ENCODE assay signal across 27 mouse cellular contexts in genomic region chr4:149477078-149477477, GRCm38 (mm10). TPM values are rescaled to one million over a fixed set of nuclear protein-coding genes. Genes with fewer than 3 reads are reported as not detected.
DNase-seq lines count a peak whose midpoint lies in the region; ATAC-seq and TF ChIP-seq lines count a peak whose summit lies in the region.
"Had no signal": no experiment of that assay in that cellular context is flagged by ENCODE, and none has a peak within 500 bp of the region (broad histone marks: within the 10 kb centered on the region; RNA-seq: fewer than 3 reads in every experiment).

Gene Tmem274 (plus strand): TSS chr4:149477378.

- H3K4me3 ChIP-seq in embryonic facial prominence, embryonic 14.5 days (ENCODE audit: low read depth, low read length) = no peak within 1 kb of the TSS
- H3K4me3 ChIP-seq in embryonic facial prominence, embryonic 10.5 days = no peak within 1 kb of the TSS
- H3K4me3 ChIP-seq in hindbrain, embryonic 11.5 days (ENCODE audit: low read depth, low read length) = no peak within 1 kb of the TSS
- H3K4me3 ChIP-seq in hindbrain, embryonic 13.5 days = no peak within 1 kb of the TSS
- no peak within 1 kb of the TSS for H3K4me3 ChIP-seq in kidney, postnatal 0 days (replicated peaks; ENCODE audit: low read depth, low read length)
- H3K4me3 ChIP-seq: embryonic facial prominence, embryonic 12.5 days; embryonic facial prominence, embryonic 15.5 days; erythroblast, embryonic 14.5 days; forebrain, embryonic 10.5 days; forebrain, embryonic 12.5 days had no signal

- no peak within 1 kb of the TSS for H3K9ac ChIP-seq in embryonic facial prominence, embryonic 14.5 days (ENCODE audit: low read depth, low read length)
- no peak within 1 kb of the TSS for H3K9ac ChIP-seq in hindbrain, embryonic 11.5 days (ENCODE audit: low read depth, low read length)
- no peak within 1 kb of the TSS for H3K9ac ChIP-seq in hindbrain, embryonic 13.5 days
- no peak within 1 kb of the TSS for H3K9ac ChIP-seq in kidney, postnatal 0 days (ENCODE audit: low read depth, low read length)
- H3K9ac ChIP-seq: embryonic facial prominence, embryonic 12.5 days; embryonic facial prominence, embryonic 15.5 days; forebrain, embryonic 12.5 days had no signal

- H3K36me3 ChIP-seq in embryonic facial prominence, embryonic 14.5 days (ENCODE audit: control insufficient read depth, insufficient read depth, low read length) = peaks cover 14% of the 10 kb centered on the region; the same call in 1 of the 2 replicates
- H3K36me3 ChIP-seq in embryonic facial prominence, embryonic 10.5 days (replicated peaks) = peaks cover 29% of the 10 kb centered on the region
- no peaks in the 10 kb centered on the region; the same call in 1 of the 2 replicates for H3K36me3 ChIP-seq in hindbrain, embryonic 11.5 days (ENCODE audit: control insufficient read depth, insufficient read depth, low read length)
- H3K36me3 ChIP-seq in hindbrain, embryonic 13.5 days = peaks cover 21% of the 10 kb centered on the region
- H3K36me3 ChIP-seq in kidney, postnatal 0 days (ENCODE audit: insufficient read depth, low read length) = 0 out of 2 replicates have a peak, but pooled peaks cover 7% of the 10 kb centered on the region

- H3K4me2 ChIP-seq in embryonic facial prominence, embryonic 14.5 days (ENCODE audit: low read depth, low read length) = no peak within 1 kb of the TSS
- H3K4me2 ChIP-seq in hindbrain, embryonic 11.5 days (replicated peaks; ENCODE audit: low read depth, low read length) = no peak within 1 kb of the TSS
- no peak within 1 kb of the TSS for H3K4me2 ChIP-seq in hindbrain, embryonic 13.5 days
- H3K4me2 ChIP-seq in kidney, postnatal 0 days (ENCODE audit: low read length) = no peak within 1 kb of the TSS
- H3K4me2 ChIP-seq: embryonic facial prominence, embryonic 12.5 days; embryonic facial prominence, embryonic 15.5 days; forebrain, embryonic 12.5 days had no signal

- peak; percentile 16; the same call in 1 of the 2 replicates for ATAC-seq in embryonic facial prominence, embryonic 14.5 days (ENCODE audit: low read depth)
- ATAC-seq in hindbrain, embryonic 11.5 days (ENCODE audit: low FRiP score) = no peak
- ATAC-seq in hindbrain, embryonic 13.5 days (ENCODE audit: low FRiP score) = no peak
- ATAC-seq in kidney, postnatal 0 days (replicated peaks; ENCODE audit: low FRiP score, low read depth) = no peak
- ATAC-seq: CD4-positive, CD25-positive, alpha-beta regulatory T cell, adult 4 months; forebrain, embryonic 14.5 days; forebrain, embryonic 16.5 days had no signal

- WGBS in embryonic facial prominence, embryonic 14.5 days = 78% methylated on average over 11 of the region's 11 CpGs
- WGBS in embryonic facial prominence, embryonic 10.5 days = 78% methylated on average over 11 of the region's 11 CpGs
- 91% methylated on average over 11 of the region's 11 CpGs for WGBS in hindbrain, embryonic 11.5 days
- WGBS in hindbrain, embryonic 13.5 days = 86% methylated on average over 11 of the region's 11 CpGs
- 74% methylated on average over 11 of the region's 11 CpGs for WGBS in kidney, postnatal 0 days

- no peaks in the 10 kb centered on the region for H3K4me1 ChIP-seq in embryonic facial prominence, embryonic 14.5 days (ENCODE audit: control insufficient read depth, insufficient read depth, low read length)
- H3K4me1 ChIP-seq in embryonic facial prominence, embryonic 10.5 days = no peaks in the 10 kb centered on the region
- H3K4me1 ChIP-seq in hindbrain, embryonic 11.5 days (replicated peaks; ENCODE audit: control insufficient read depth, insufficient read depth, low read length) = no peaks in the 10 kb centered on the region
- no peaks in the 10 kb centered on the region for H3K4me1 ChIP-seq in hindbrain, embryonic 13.5 days (replicated peaks)
- H3K4me1 ChIP-seq in kidney, postnatal 0 days (replicated peaks; ENCODE audit: insufficient read depth, low read length) = no peaks in the 10 kb centered on the region
- H3K4me1 ChIP-seq: embryonic facial prominence, embryonic 12.5 days; embryonic facial prominence, embryonic 15.5 days; forebrain, embryonic 10.5 days; forebrain, embryonic 12.5 days had no signal

- no peak for TF ChIP-seq CTCF in kidney, postnatal 0 days (IDR thresholded peaks at IDR 0.05; ENCODE audit: low read depth)

- H3K27me3 ChIP-seq in embryonic facial prominence, embryonic 14.5 days (replicated peaks; ENCODE audit: control insufficient read depth, insufficient read depth, low read length) = no peaks in the 10 kb centered on the region
- H3K27me3 ChIP-seq in embryonic facial prominence, embryonic 10.5 days (replicated peaks; ENCODE audit: low read depth, poor library complexity, severe bottlenecking) = no peaks in the 10 kb centered on the region
- no peaks in the 10 kb centered on the region for H3K27me3 ChIP-seq in hindbrain, embryonic 11.5 days (ENCODE audit: control insufficient read depth, insufficient read depth, low read length)
- no peaks in the 10 kb centered on the region for H3K27me3 ChIP-seq in hindbrain, embryonic 13.5 days
- no peaks in the 10 kb centered on the region for H3K27me3 ChIP-seq in kidney, postnatal 0 days (ENCODE audit: insufficient read depth, low read length)
- H3K27me3 ChIP-seq: CH12.LX; embryonic facial prominence, embryonic 12.5 days; embryonic facial prominence, embryonic 15.5 days; forebrain, embryonic 12.5 days had no signal

- H3K27ac ChIP-seq in embryonic facial prominence, embryonic 14.5 days (replicated peaks; ENCODE audit: low read depth, low read length) = no peak within 1 kb of the TSS
- no peak within 1 kb of the TSS for H3K27ac ChIP-seq in embryonic facial prominence, embryonic 10.5 days (replicated peaks)
- 0 out of 2 replicates have a peak within 1 kb of the TSS, but pooled peaks have one; percentile 3 for H3K27ac ChIP-seq in hindbrain, embryonic 11.5 days (ENCODE audit: low read depth, low read length)
- no peak within 1 kb of the TSS for H3K27ac ChIP-seq in hindbrain, embryonic 13.5 days
- no peak within 1 kb of the TSS for H3K27ac ChIP-seq in kidney, postnatal 0 days
- H3K27ac ChIP-seq: embryonic facial prominence, embryonic 12.5 days; embryonic facial prominence, embryonic 15.5 days; forebrain, embryonic 10.5 days; forebrain, embryonic 12.5 days had no signal

- no peak for DNase-seq in embryonic facial prominence, embryonic 14.5 days (ENCODE audit: low spot score)
- no peak for DNase-seq in embryonic facial prominence, embryonic 10.5 days (ENCODE audit: low spot score)
- DNase-seq in hindbrain, embryonic 11.5 days (ENCODE audit: low spot score) = no peak
- DNase-seq in kidney, postnatal 0 days (ENCODE audit: low spot score) = peak; percentile 4
- no peak for DNase-seq in kidney, postnatal 25 days
- DNase-seq: adrenal gland, adult 2 months; adrenal gland, postnatal 10 days; adrenal gland, postnatal 25 days; B cell, adult 2 months; cerebellum, adult 11 months; cerebellum, adult 18-20 months; cerebellum, adult 8-10 months; cerebellum, adult 9-11 months; cerebellum, postnatal 14 days; cerebellum, postnatal 36 days; embryo, embryonic 11 days had no signal

- H3K9me3 ChIP-seq in embryonic facial prominence, embryonic 14.5 days (ENCODE audit: control insufficient read depth, low read length) = no peaks in the 10 kb centered on the region
- no peaks in the 10 kb centered on the region; the same call in 1 of the 2 replicates for H3K9me3 ChIP-seq in embryonic facial prominence, embryonic 10.5 days
- H3K9me3 ChIP-seq in hindbrain, embryonic 11.5 days (ENCODE audit: control insufficient read depth, low read length) = no peaks in the 10 kb centered on the region
- no peaks in the 10 kb centered on the region for H3K9me3 ChIP-seq in hindbrain, embryonic 13.5 days
- no peaks in the 10 kb centered on the region for H3K9me3 ChIP-seq in kidney, postnatal 0 days (replicated peaks; ENCODE audit: low read length)
- H3K9me3 ChIP-seq: embryonic facial prominence, embryonic 12.5 days; embryonic facial prominence, embryonic 15.5 days; forebrain, embryonic 10.5 days; forebrain, embryonic 12.5 days had no signal

RNA-seq across cellular contexts. Expression of gene Tmem274, which starts in this region (rescaled TPM):
- not detected in 2 replicates for polyA plus RNA-seq in embryonic facial prominence, embryonic 14.5 days (2014; fragmentation: Nextera tagmentation; extraction: Ambion mirVana)
- polyA plus RNA-seq in embryonic facial prominence, embryonic 10.5 days (2016; fragmentation: Nextera tagmentation; extraction: Ambion mirVana) = 0.26 and 0.77 TPM in 2 replicates
- not detected in 2 replicates for polyA plus RNA-seq in hindbrain, embryonic 11.5 days (2014; fragmentation: Nextera tagmentation; extraction: Ambion mirVana)
- 0.69 TPM in 1 of 2 replicates, not detected in the other for polyA plus RNA-seq in hindbrain, embryonic 13.5 days (2015; fragmentation: Nextera tagmentation; extraction: Ambion mirVana)
- polyA plus RNA-seq in kidney, postnatal 0 days (2015; fragmentation: Nextera tagmentation; extraction: Ambion mirVana) = not detected in 2 replicates
- polyA plus RNA-seq: adrenal gland, adult 2 months; brain, embryonic 14.5 days; erythroblast, embryonic 14.5 days; forebrain, embryonic 14.5 days; forebrain, embryonic 16.5 days had no signal

Comparison
In these comparisons a context has a peak if more than half of its experiments do, and no peak if none do; other contexts are left out.
1. Peak in ATAC-seq in embryonic facial prominence, embryonic 14.5 days; RNA of the gene not detected or under 1 TPM.
2. Peak in DNase-seq in kidney, postnatal 0 days; RNA of the gene not detected or under 1 TPM.